Mouse (Mus musculus) bone marrow macrophage, adult 2 months (primary cell): ENCODE data around the gene Mettl14. TPM values are rescaled to one million over a fixed set of nuclear protein-coding genes. Genes with fewer than 3 reads are reported as not detected.

Experiments used
- H3K27ac ChIP-seq: 2 replicates; pipeline ENCODE4 v1.5.1; 2012; ENCODE audit warnings: low read depth, low read length; ENCODE audit not compliant: insufficient read depth
- H3K4me1 ChIP-seq: 2 replicates; pipeline ENCODE4 v1.6.1; 2012; ENCODE audit warnings: low read length; ENCODE audit not compliant: control insufficient read depth, insufficient read depth
- H3K4me3 ChIP-seq: 2 replicates; pipeline ENCODE4 v1.5.1; 2012; ENCODE audit warnings: mild to moderate bottlenecking, low read length, moderate library complexity; ENCODE audit not compliant: insufficient read depth
- CTCF ChIP-seq: IDR thresholded peaks from 2 replicates; pipeline ENCODE4 v1.5.1; 2012; ENCODE audit warnings: low read depth, mild to moderate bottlenecking, low read length, moderate library complexity
- POLR2A ChIP-seq: IDR thresholded peaks from 2 replicates; pipeline ENCODE4 v1.6.1; 2012; ENCODE audit warnings: mild to moderate bottlenecking, low read depth, low read length, borderline replicate concordance
- polyA plus RNA-seq: library from polyadenylated mRNA; stranded (reverse); fragments of >200 nt; gene quantifications from 2 replicates; pipeline ENCODE4 v1.2.4, GENCODE M21; 2012; ENCODE audit not compliant: missing spikeins, insufficient read depth, insufficient read length

Gene Mettl14
- polyA plus RNA-seq, 1 experiment, result 20.9 TPM

DNA sequence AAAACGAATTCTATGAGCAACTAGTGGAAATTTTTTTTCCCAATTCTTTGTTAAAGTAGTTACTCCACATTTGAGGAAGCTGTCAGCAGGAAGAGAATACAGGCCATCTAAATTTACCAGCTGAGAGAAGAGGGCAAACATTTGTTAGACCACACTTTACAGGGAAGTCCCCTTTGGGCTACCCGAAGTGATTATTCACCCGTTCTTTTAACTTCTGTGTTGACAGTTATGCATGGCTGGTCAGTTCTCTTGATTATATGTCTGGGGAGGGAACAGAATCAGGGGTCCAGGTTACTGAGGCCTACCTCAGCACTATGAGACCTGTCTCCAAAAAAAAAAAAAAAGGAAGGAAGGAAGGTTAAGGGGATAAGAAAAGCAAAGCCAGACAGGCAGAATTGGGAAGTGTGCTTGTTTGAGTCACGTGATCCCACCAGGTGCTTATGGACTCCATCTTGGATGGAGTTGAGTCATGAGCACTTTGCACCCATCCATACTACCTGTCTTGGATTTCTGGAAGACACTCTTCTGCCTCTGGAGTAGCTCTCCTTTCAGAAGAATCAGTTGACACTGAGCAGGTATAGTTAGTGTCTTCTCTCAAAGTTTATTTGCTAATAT, 29.4 kb downstream of the Mettl14 start:
- Histone ChIP-seq H3K27ac (peak overlapping the region; percentile 54), H3K4me1 (peaks cover 15% of the 10 kb centered on the region), H3K4me3 (no peak overlapping the region)
- TF ChIP-seq POLR2A, result no peak
- TF ChIP-seq CTCF, result no peak

DNA sequence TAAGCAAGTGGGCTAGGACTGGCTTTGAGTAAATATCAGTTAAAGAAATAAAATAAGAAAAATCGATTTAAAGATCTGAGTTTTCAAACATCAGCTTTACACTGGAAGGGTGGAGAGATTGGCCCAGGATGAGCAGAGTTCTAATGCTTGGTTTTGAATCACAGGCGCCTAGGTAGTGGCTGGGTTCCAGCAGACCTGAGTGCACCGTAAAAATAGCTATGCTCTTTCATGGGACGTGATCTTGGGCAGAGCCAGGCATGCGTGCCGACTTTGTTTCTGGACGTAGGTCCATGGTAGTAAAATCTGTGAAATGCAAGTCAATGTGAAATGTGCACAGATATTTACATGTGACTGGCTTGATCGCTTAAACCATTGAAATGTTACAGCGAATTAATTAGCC, 31.5 kb downstream of the Mettl14 start:
- no peak for TF ChIP-seq POLR2A
- Histone ChIP-seq H3K27ac (no peak overlapping the region), H3K4me1 (peaks cover 15% of the 10 kb centered on the region), H3K4me3 (no peak overlapping the region)

DNA sequence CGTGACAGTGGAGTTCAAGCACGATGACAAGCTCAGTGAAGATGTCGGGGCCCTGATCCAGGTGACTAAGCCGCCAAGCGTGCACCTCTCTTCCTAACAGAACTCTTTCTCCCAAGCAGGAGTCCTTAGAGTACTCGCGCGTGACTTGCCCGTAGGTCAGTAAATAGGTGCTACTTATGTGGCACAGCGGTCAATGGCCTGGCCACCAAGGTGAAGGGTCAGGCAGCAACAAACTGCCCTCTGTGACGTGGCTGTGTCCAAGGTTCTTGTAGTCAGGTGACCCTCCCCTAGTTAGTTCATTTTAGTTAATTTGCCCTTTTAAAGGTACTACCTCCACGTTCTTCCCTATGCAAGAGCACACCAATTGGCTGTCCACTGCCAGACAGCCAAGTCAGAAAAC, 32.2 kb downstream of the Mettl14 start:
- no peak overlapping the region for H3K27ac ChIP-seq
- TF ChIP-seq POLR2A (no peak), CTCF (no peak)
- H3K4me1 ChIP-seq, result peaks cover 15% of the 10 kb centered on the region
- no peak overlapping the region for H3K4me3 ChIP-seq

GRCm38 (mm10) chr3:123353183-123353582, 32.7 kb downstream of the Mettl14 start:
- Histone ChIP-seq H3K4me3 (no peak overlapping the region), H3K4me1 (peaks cover 15% of the 10 kb centered on the region), H3K27ac (no peak overlapping the region)
- no peak for TF ChIP-seq POLR2A
- TF ChIP-seq CTCF, result no peak

DNA sequence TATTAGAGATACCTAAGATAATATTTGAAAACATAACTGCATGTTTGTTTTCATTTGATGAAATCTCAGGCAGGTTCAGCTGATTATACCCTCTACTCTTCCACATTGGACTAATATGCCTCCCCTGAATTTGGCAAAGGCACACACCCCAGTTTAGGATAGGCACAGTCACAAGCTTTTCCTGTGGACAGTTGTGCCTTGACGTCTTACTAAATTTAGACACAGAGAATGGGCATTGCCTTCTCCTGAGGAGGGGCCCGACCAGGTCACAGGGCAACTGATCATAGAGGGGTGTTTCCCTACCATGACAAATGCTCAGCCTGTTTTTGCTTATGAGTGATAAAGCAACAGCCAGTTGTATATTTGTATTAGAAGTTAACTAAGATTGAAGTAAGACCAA, 34.4 kb downstream of the Mettl14 start:
- Histone ChIP-seq H3K27ac (no peak overlapping the region), H3K4me3 (no peak overlapping the region), H3K4me1 (peaks cover 5% of the 10 kb centered on the region)
- no peak for TF ChIP-seq CTCF
- no peak for TF ChIP-seq POLR2A

DNA sequence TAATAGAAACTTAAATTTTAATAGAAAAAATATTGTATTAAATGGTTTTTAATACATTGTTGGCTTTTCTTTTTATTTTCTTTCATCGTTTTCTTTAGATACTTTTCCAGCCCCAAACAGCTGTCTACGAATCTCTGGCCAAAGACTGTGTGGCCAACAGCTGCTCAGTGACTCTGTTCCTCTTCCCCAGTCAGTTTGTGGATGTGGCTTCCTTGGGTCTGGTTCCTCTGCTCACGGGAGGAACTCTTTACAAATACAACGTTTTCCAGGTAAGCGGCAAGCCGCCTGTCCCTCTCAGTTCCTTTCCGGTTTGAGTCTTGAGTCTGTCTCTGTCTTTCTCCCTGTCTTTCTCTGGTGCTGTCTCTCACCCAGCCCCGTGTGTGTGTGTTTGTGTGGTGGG, 35.3 kb downstream of the Mettl14 start:
- H3K4me1 ChIP-seq, result no peaks in the 10 kb centered on the region
- TF ChIP-seq CTCF, result no peak
- TF ChIP-seq POLR2A, result no peak
- H3K27ac ChIP-seq, result no peak overlapping the region
- no peak overlapping the region for H3K4me3 ChIP-seq

- TF ChIP-seq POLR2A (no peak), CTCF (no peak)
- Histone ChIP-seq H3K4me3 (no peak overlapping the region), H3K4me1 (no peaks in the 10 kb centered on the region), H3K27ac (no peak overlapping the region)
Measured at GRCm38 (mm10) chr3:123348080-123348802, 37.7 kb downstream of the Mettl14 start.

- Histone ChIP-seq H3K4me1 (no peaks in the 10 kb centered on the region), H3K4me3 (no peak overlapping the region), H3K27ac (no peak overlapping the region)
- TF ChIP-seq POLR2A (no peak), CTCF (no peak)
Measured at GRCm38 (mm10) chr3:123343690-123344089, 42.2 kb downstream of the Mettl14 start.

GRCm38 (mm10) chr3:123341049-123341448, 44.9 kb downstream of the Mettl14 start:
- Histone ChIP-seq H3K4me1 (no peaks in the 10 kb centered on the region; the same call in 1 of the 2 replicates), H3K27ac (no peak overlapping the region), H3K4me3 (no peak overlapping the region)
- TF ChIP-seq CTCF (no peak), POLR2A (no peak)

GRCm38 (mm10) chr3:123338666-123339195, 47.2 kb downstream of the Mettl14 start:
- no peak overlapping the region for H3K4me3 ChIP-seq
- H3K27ac ChIP-seq, result no peak overlapping the region
- peaks cover 12% of the 10 kb centered on the region for H3K4me1 ChIP-seq
- TF ChIP-seq CTCF (no peak), POLR2A (no peak)
